Mouse (Mus musculus): ENCODE measurements around the gene Mgrn1. TPM values are rescaled to one million over a fixed set of nuclear protein-coding genes. Genes with fewer than 3 reads are reported as not detected.

The Mgrn1 gene
- total and polyA plus RNA-seq, 3 experiments = 8.4 to 25.0 TPM; not detected in 1

GRCm38 (mm10) chr16:4945415-4945814 lies 59.4 kb downstream of the Mgrn1 start:
- no peak for DNase-seq (ENCODE audit: low read depth, low spot score)
- TF ChIP-seq NELFE (IDR thresholded peaks at IDR 0.05; ENCODE audit: low read depth, low read length) = no peak
- TF ChIP-seq SIN3A (IDR thresholded peaks at IDR 0.05; ENCODE audit: low read length) = no peak
- TF ChIP-seq MYB (IDR thresholded peaks at IDR 0.05; ENCODE audit: low read depth, low read length) = no peak
- TF ChIP-seq SMC3 (IDR thresholded peaks at IDR 0.05; ENCODE audit: low read depth, low read length) = no peak
- no peak for TF ChIP-seq UBTF (IDR thresholded peaks at IDR 0.05; ENCODE audit: borderline replicate concordance, insufficient read depth, low read depth, low read length)
- no peak for TF ChIP-seq BHLHE40 (IDR thresholded peaks at IDR 0.05; ENCODE audit: borderline replicate concordance, low read depth, low read length)
- TF ChIP-seq ELF1 (IDR thresholded peaks at IDR 0.05; ENCODE audit: low read depth, low read length) = no peak
- no peak for TF ChIP-seq USF2 (IDR thresholded peaks at IDR 0.05; ENCODE audit: borderline replicate concordance in 1 of 2, insufficient read depth in 1 of 2, low read depth in 1 of 2, low read length in 2 of 2)
- no peak for TF ChIP-seq POLR2AphosphoS5 (IDR thresholded peaks at IDR 0.05; ENCODE audit: borderline replicate concordance, low read depth, low read length)
- no peak for TF ChIP-seq POLR2AphosphoS2 (IDR thresholded peaks at IDR 0.05; ENCODE audit: low read length)
- H3K27me3 ChIP-seq (ENCODE audit: control insufficient read depth in 1 of 2, insufficient read depth in 2 of 2, low read length in 2 of 2) = no peaks in the 10 kb centered on the region

GRCm38 (mm10) chr16:4946155-4946554 lies 60.1 kb downstream of the Mgrn1 start:
- H3K27me3 ChIP-seq (ENCODE audit: control insufficient read depth in 1 of 2, insufficient read depth in 2 of 2, low read length in 2 of 2) = no peaks in the 10 kb centered on the region
- H3K9me3 ChIP-seq (replicated peaks; ENCODE audit: insufficient read depth, low read length) = no peaks in the 10 kb centered on the region
- no peaks in the 10 kb centered on the region for H3K4me1 ChIP-seq (ENCODE audit: control insufficient read depth in 1 of 2, insufficient read depth in 2 of 2, low read length in 2 of 2)
- H3K79me2 ChIP-seq (ENCODE audit: control insufficient read depth, insufficient read depth, low read length, poor library complexity) = no peaks in the 10 kb centered on the region
- no peak overlapping the region for H3K9ac ChIP-seq (ENCODE audit: control insufficient read depth, low read depth, low read length, poor library complexity, severe bottlenecking)
- no peak overlapping the region for H3K27ac ChIP-seq (ENCODE audit: control insufficient read depth, low read depth, low read length)
- H3K36me3 ChIP-seq (ENCODE audit: control insufficient read depth in 1 of 2, insufficient read depth in 2 of 2, low read length in 2 of 2) = peaks cover 0 to 1% of the 10 kb centered on the region in 2 experiments; a peak in 2 of 4 replicates
- H3K4me3 ChIP-seq (ENCODE audit: control insufficient read depth in 1 of 2, insufficient read depth in 1 of 2, low read depth in 2 of 2, low read length in 2 of 2) = no peak overlapping the region
- no peak for DNase-seq (ENCODE audit: low read depth, low spot score)
- no peak for TF ChIP-seq MAX (IDR thresholded peaks at IDR 0.05; ENCODE audit: low read length)
- no peak for TF ChIP-seq KAT2A (conservative IDR thresholded peaks at IDR 0.05; ENCODE audit: low read depth, low read length)
- no peak for TF ChIP-seq GATA1 (IDR thresholded peaks at IDR 0.05; ENCODE audit: low read depth, low read length)
- no peak for TF ChIP-seq TCF12 (IDR thresholded peaks at IDR 0.05; ENCODE audit: low read depth, low read length)
- no peak for TF ChIP-seq POLR2AphosphoS2 (IDR thresholded peaks at IDR 0.05; ENCODE audit: low read length)
- no peak for TF ChIP-seq MEF2A (IDR thresholded peaks at IDR 0.05; ENCODE audit: extremely low read depth, insufficient replicate concordance, low read depth, low read length, poor library complexity, severe bottlenecking)
- TF ChIP-seq RAD21 (IDR thresholded peaks at IDR 0.05; ENCODE audit: low read depth, low read length) = no peak
- no peak for TF ChIP-seq MYB (IDR thresholded peaks at IDR 0.05; ENCODE audit: low read depth, low read length)
- TF ChIP-seq SMC3 (IDR thresholded peaks at IDR 0.05; ENCODE audit: low read depth, low read length) = no peak
- TF ChIP-seq POLR2A (IDR thresholded peaks at IDR 0.05; ENCODE audit: control insufficient read depth in 1 of 2, insufficient read depth in 1 of 2, low read depth in 1 of 2, low read length in 2 of 2, poor library complexity in 1 of 2) = no peak
- no peak for TF ChIP-seq CTCF (IDR thresholded peaks at IDR 0.05 in 2 of 3, conservative IDR thresholded peaks at IDR 0.05 in 1 of 3; ENCODE audit: control insufficient read depth in 1 of 3, insufficient read depth in 1 of 3, low read depth in 2 of 3, low read length in 3 of 3, poor library complexity in 1 of 3, severe bottlenecking in 1 of 3)
- TF ChIP-seq POLR2AphosphoS5 (IDR thresholded peaks at IDR 0.05; ENCODE audit: borderline replicate concordance, low read depth, low read length) = no peak
- TF ChIP-seq ZC3H11A (IDR thresholded peaks at IDR 0.05; ENCODE audit: low read depth, low read length) = no peak
- no peak for TF ChIP-seq USF1 (IDR thresholded peaks at IDR 0.05; ENCODE audit: low read depth, low read length)
- no peak for TF ChIP-seq ETS1 (IDR thresholded peaks at IDR 0.05; ENCODE audit: low read depth, low read length)
- no peak for TF ChIP-seq SIN3A (IDR thresholded peaks at IDR 0.05; ENCODE audit: low read length)
- TF ChIP-seq BHLHE40 (IDR thresholded peaks at IDR 0.05; ENCODE audit: borderline replicate concordance, low read depth, low read length) = no peak

More at GRCm38 (mm10) chr16:4945415-4945814, 59.4 kb downstream of the Mgrn1 start:
- Histone ChIP-seq H3K9me3 (replicated peaks; ENCODE audit: insufficient read depth, low read length) (no peaks in the 10 kb centered on the region), H3K9ac (ENCODE audit: control insufficient read depth, low read depth, low read length, poor library complexity, severe bottlenecking) (no peak overlapping the region), H3K79me2 (ENCODE audit: control insufficient read depth, insufficient read depth, low read length, poor library complexity) (no peaks in the 10 kb centered on the region), H3K4me3 (ENCODE audit: control insufficient read depth in 1 of 2, insufficient read depth in 1 of 2, low read depth in 2 of 2, low read length in 2 of 2) (no peak overlapping the region), H3K27ac (ENCODE audit: control insufficient read depth, low read depth, low read length) (no peak overlapping the region), H3K4me1 (ENCODE audit: control insufficient read depth in 1 of 2, insufficient read depth in 2 of 2, low read length in 2 of 2) (no peaks in the 10 kb centered on the region), H3K36me3 (ENCODE audit: control insufficient read depth in 1 of 2, insufficient read depth in 2 of 2, low read length in 2 of 2) (peaks cover 0 to 1% of the 10 kb centered on the region in 2 experiments; a peak in 2 of 4 replicates)
